26 mouse cellular contexts compared by ENCODE assay signal in genomic region chr7:18902486-18902885, GRCm38 (mm10). TPM values are rescaled to one million over a fixed set of nuclear protein-coding genes. Genes with fewer than 3 reads are reported as not detected.
A peak's percentile ranks its signal among the peaks of the same experiment; 100 is the strongest.
DNase-seq lines count a peak whose midpoint lies in the region; ATAC-seq and TF ChIP-seq lines count a peak whose summit lies in the region.
"Had no signal": no experiment of that assay in that cellular context is flagged by ENCODE, and none has a peak within 500 bp of the region (broad histone marks: within the 10 kb centered on the region; RNA-seq: fewer than 3 reads in every experiment).

No protein-coding gene starts in this region.

- in situ Hi-C loops in CH12.LX (cut with MboI; ENCODE audit: low pct_ligation_motif_present, low pct_unique_long_range_greater_than_20kb, low sequenced_read_pairs), result no loop called here

- TF ChIP-seq POLR2A in CH12.LX (IDR thresholded peaks at IDR 0.05; ENCODE audit: low read depth, low read length), result no peak

- no peaks in the 10 kb centered on the region for H3K27me3 ChIP-seq in intestine, postnatal 0 days (replicated peaks; ENCODE audit: control insufficient read depth, insufficient read depth, low read length)
- H3K27me3 ChIP-seq in intestine, embryonic 16.5 days (replicated peaks; ENCODE audit: control insufficient read depth, insufficient read depth, low read length), result no peaks in the 10 kb centered on the region
- H3K27me3 ChIP-seq in liver, postnatal 0 days (ENCODE audit: insufficient read depth, low read length), result no peaks in the 10 kb centered on the region
- no peaks in the 10 kb centered on the region for H3K27me3 ChIP-seq in liver, embryonic 11.5 days (replicated peaks; ENCODE audit: control insufficient read depth, insufficient read depth, low read length)
- no peaks in the 10 kb centered on the region for H3K27me3 ChIP-seq in CH12.LX (replicated peaks)
- H3K27me3 ChIP-seq: embryonic facial prominence, embryonic 15.5 days; hindbrain, embryonic 15.5 days; intestine, embryonic 15.5 days; limb, embryonic 12.5 days; megakaryocyte, embryonic 14.5 days; midbrain, embryonic 13.5 days; neural tube, embryonic 15.5 days; Patski had no signal

- H3K79me2 ChIP-seq in CH12.LX (replicated peaks; ENCODE audit: control insufficient read depth, extremely low read depth, insufficient read depth, poor library complexity, severe bottlenecking), result no peaks in the 10 kb centered on the region

- no peak overlapping the region for H3K4me2 ChIP-seq in intestine, postnatal 0 days (replicated peaks; ENCODE audit: low read depth)
- H3K4me2 ChIP-seq in intestine, embryonic 16.5 days (ENCODE audit: low read depth, low read length), result no peak overlapping the region
- H3K4me2 ChIP-seq in liver, postnatal 0 days (ENCODE audit: low read depth, low read length), result no peak overlapping the region
- H3K4me2 ChIP-seq in liver, embryonic 11.5 days, result no peak overlapping the region
- H3K4me2 ChIP-seq in CH12.LX (ENCODE audit: insufficient read depth, low read depth, poor library complexity, severe bottlenecking), result no peak overlapping the region
- H3K4me2 ChIP-seq: embryonic facial prominence, embryonic 15.5 days; hindbrain, embryonic 15.5 days; intestine, embryonic 15.5 days; limb, embryonic 12.5 days; midbrain, embryonic 13.5 days; neural tube, embryonic 15.5 days had no signal

- no peaks in the 10 kb centered on the region for H3K9me3 ChIP-seq in intestine, postnatal 0 days (ENCODE audit: control insufficient read depth)
- H3K9me3 ChIP-seq in intestine, embryonic 16.5 days (ENCODE audit: control insufficient read depth, low read length), result no peaks in the 10 kb centered on the region
- H3K9me3 ChIP-seq in liver, postnatal 0 days (ENCODE audit: low read length), result no peaks in the 10 kb centered on the region
- no peaks in the 10 kb centered on the region for H3K9me3 ChIP-seq in liver, embryonic 11.5 days (ENCODE audit: control insufficient read depth, low read length)
- H3K9me3 ChIP-seq in CH12.LX (replicated peaks; ENCODE audit: low read length), result no peaks in the 10 kb centered on the region
- H3K9me3 ChIP-seq: embryonic facial prominence, embryonic 15.5 days; G1E; hindbrain, embryonic 15.5 days; intestine, embryonic 15.5 days; limb, embryonic 12.5 days; megakaryocyte, embryonic 14.5 days; midbrain, embryonic 13.5 days; neural tube, embryonic 15.5 days had no signal

- H3K4me1 ChIP-seq in intestine, postnatal 0 days (replicated peaks; ENCODE audit: control insufficient read depth, insufficient read depth, low read length), result no peaks in the 10 kb centered on the region
- H3K4me1 ChIP-seq in intestine, embryonic 16.5 days (ENCODE audit: control insufficient read depth, insufficient read depth, low read length), result 0 out of 2 replicates have a peak, but pooled peaks cover 4% of the 10 kb centered on the region
- no peaks in the 10 kb centered on the region for H3K4me1 ChIP-seq in liver, postnatal 0 days (ENCODE audit: insufficient read depth)
- H3K4me1 ChIP-seq in liver, embryonic 11.5 days (replicated peaks; ENCODE audit: control insufficient read depth, insufficient read depth, low read length), result no peaks in the 10 kb centered on the region
- H3K4me1 ChIP-seq in CH12.LX (ENCODE audit: control insufficient read depth in 1 of 2, insufficient read depth in 2 of 2), result no peaks in the 10 kb centered on the region
- H3K4me1 ChIP-seq: hindbrain, embryonic 15.5 days; limb, embryonic 12.5 days; midbrain, embryonic 13.5 days; neural tube, embryonic 15.5 days had no signal

- no peak overlapping the region for H3K27ac ChIP-seq in intestine, postnatal 0 days (ENCODE audit: low read depth, low read length)
- H3K27ac ChIP-seq in intestine, embryonic 16.5 days (ENCODE audit: low read length), result no peak overlapping the region
- no peak overlapping the region for H3K27ac ChIP-seq in liver, postnatal 0 days (ENCODE audit: low read depth)
- H3K27ac ChIP-seq in liver, embryonic 11.5 days (ENCODE audit: low read depth, low read length), result no peak overlapping the region
- no peak overlapping the region for H3K27ac ChIP-seq in CH12.LX (ENCODE audit: insufficient read depth, low read depth)
- H3K27ac ChIP-seq: embryonic facial prominence, embryonic 15.5 days; hindbrain, embryonic 15.5 days; intestine, embryonic 15.5 days; limb, embryonic 12.5 days; liver, embryonic 14.5 days; midbrain, embryonic 13.5 days; neural tube, embryonic 15.5 days had no signal

- DNase-seq in liver, postnatal 0 days, result no peak
- no peak for DNase-seq in liver, embryonic 11.5 days (ENCODE audit: low spot score)
- peak; percentile 17 for DNase-seq in A20 (ENCODE audit: low read depth, low spot score)
- no peak for DNase-seq in CH12.LX (ENCODE audit: extremely low read depth)
- DNase-seq: adrenal gland, postnatal 36 days; cerebellum, adult 11 months; cerebellum, adult 9-11 months; gastrocnemius, postnatal 25 days; heart, postnatal 4 days; kidney, postnatal 10 days; thymus, adult 2 months; thymus, postnatal 4 days had no signal

- dilution Hi-C loops in CH12.LX (cut with MboI; ENCODE audit: extremely low pct_ligation_motif_present, extremely low pct_unique_long_range_greater_than_20kb, low sequenced_read_pairs), result no loop called here

- no peak overlapping the region for H3K9ac ChIP-seq in intestine, postnatal 0 days (ENCODE audit: low read depth, low read length)
- H3K9ac ChIP-seq in intestine, embryonic 16.5 days (ENCODE audit: low read depth, low read length), result no peak overlapping the region
- H3K9ac ChIP-seq in liver, postnatal 0 days (replicated peaks), result no peak overlapping the region
- no peak overlapping the region for H3K9ac ChIP-seq in liver, embryonic 11.5 days (ENCODE audit: low read depth, low read length)
- H3K9ac ChIP-seq in CH12.LX (ENCODE audit: insufficient read depth, low read depth), result no peak overlapping the region
- H3K9ac ChIP-seq: embryonic facial prominence, embryonic 15.5 days; hindbrain, embryonic 15.5 days; intestine, embryonic 15.5 days; limb, embryonic 12.5 days; liver, embryonic 14.5 days; midbrain, embryonic 13.5 days; neural tube, embryonic 15.5 days had no signal

- TF ChIP-seq EP300 in liver, postnatal 0 days (IDR thresholded peaks at IDR 0.05; ENCODE audit: low read depth), result no peak
- no peak for TF ChIP-seq EP300 in CH12.LX (IDR thresholded peaks at IDR 0.05; ENCODE audit: low read length)

- ATAC-seq in intestine, postnatal 0 days, result no peak
- ATAC-seq in intestine, embryonic 16.5 days, result no peak
- ATAC-seq in liver, postnatal 0 days, result no peak
- no peak for ATAC-seq in liver, embryonic 11.5 days (replicated peaks; ENCODE audit: low FRiP score)
- no peak for ATAC-seq in monocyte, adult 5-6 weeks (replicated peaks; ENCODE audit: insufficient number of reproducible peaks, low FRiP score, low TSS enrichment, poor library complexity, severe bottlenecking)
- ATAC-seq: forebrain, embryonic 16.5 days; intestine, embryonic 15.5 days; midbrain, embryonic 13.5 days; Patski had no signal

- no peak overlapping the region for H3K4me3 ChIP-seq in intestine, postnatal 0 days (ENCODE audit: low read depth, low read length)
- no peak overlapping the region for H3K4me3 ChIP-seq in intestine, embryonic 16.5 days (ENCODE audit: low read length)
- H3K4me3 ChIP-seq in liver, postnatal 0 days (ENCODE audit: low read depth, low read length), result no peak overlapping the region
- no peak overlapping the region for H3K4me3 ChIP-seq in liver, embryonic 11.5 days (ENCODE audit: low read depth, low read length)
- H3K4me3 ChIP-seq in CH12.LX (replicated peaks in 1 of 3; ENCODE audit: low read depth in 2 of 3, low read length in 2 of 3, poor library complexity in 1 of 3), result no peak overlapping the region
- H3K4me3 ChIP-seq: embryonic facial prominence, embryonic 15.5 days; hindbrain, embryonic 15.5 days; intestine, embryonic 15.5 days; limb, embryonic 12.5 days; megakaryocyte, embryonic 14.5 days; midbrain, embryonic 13.5 days; neural tube, embryonic 15.5 days had no signal

- TF ChIP-seq CTCF in intestine, postnatal 0 days (IDR thresholded peaks at IDR 0.05; ENCODE audit: low read depth), result peak; percentile 61
- TF ChIP-seq CTCF in liver, postnatal 0 days (IDR thresholded peaks at IDR 0.05; ENCODE audit: low read depth), result peak; percentile 27; the same call in 1 of the 2 replicates
- peak in 1 of 2 experiments; percentile 47; a peak in 2 of 4 replicates for TF ChIP-seq CTCF in CH12.LX (conservative IDR thresholded peaks at IDR 0.05 in 1 of 2, IDR thresholded peaks at IDR 0.05 in 1 of 2; ENCODE audit: low read depth in 2 of 2, low read length in 2 of 2)

- 51% methylated on average over 3 of the region's 3 CpGs for WGBS in intestine, postnatal 0 days
- WGBS in intestine, embryonic 16.5 days, result 66% methylated on average over 3 of the region's 3 CpGs
- WGBS in liver, postnatal 0 days (ENCODE audit: insufficient replicate concordance), result 62% methylated on average over 3 of the region's 3 CpGs
- WGBS in liver, embryonic 11.5 days, result 64% methylated on average over 3 of the region's 3 CpGs

- H3K36me3 ChIP-seq in intestine, postnatal 0 days (ENCODE audit: control insufficient read depth, insufficient read depth), result peaks cover 37% of the 10 kb centered on the region
- H3K36me3 ChIP-seq in intestine, embryonic 16.5 days (ENCODE audit: control insufficient read depth, insufficient read depth, low read length), result no peaks in the 10 kb centered on the region; the same call in 1 of the 2 replicates
- peaks cover 9% of the 10 kb centered on the region for H3K36me3 ChIP-seq in liver, postnatal 0 days (replicated peaks; ENCODE audit: insufficient read depth, low read length)
- H3K36me3 ChIP-seq in liver, embryonic 11.5 days (ENCODE audit: control insufficient read depth, insufficient read depth, low read length), result peaks cover 11% of the 10 kb centered on the region; the same call in 1 of the 2 replicates
- peaks cover 8 to 72% of the 10 kb centered on the region in 2 experiments for H3K36me3 ChIP-seq in CH12.LX (replicated peaks in 1 of 2; ENCODE audit: control insufficient read depth in 1 of 2, insufficient read depth in 1 of 2, low read length in 1 of 2)
- H3K36me3 ChIP-seq: hindbrain, embryonic 15.5 days had no signal

- TF ChIP-seq RAD21 in CH12.LX (IDR thresholded peaks at IDR 0.05; ENCODE audit: low read depth, low read length), result peak; percentile 35

RNA-seq across cellular contexts. Expression of gene Ccdc61, which starts 7.7 kb away (rescaled TPM):
- polyA plus RNA-seq in intestine, postnatal 0 days (2015; fragmentation: Nextera tagmentation; extraction: Ambion mirVana), result 13.5 and 15.1 TPM in 2 replicates
- polyA plus RNA-seq in intestine, embryonic 16.5 days (2015; fragmentation: Nextera tagmentation; extraction: Ambion mirVana), result 23.7 and 24.7 TPM in 2 replicates
- polyA plus RNA-seq in liver, postnatal 0 days (2015; fragmentation: Nextera tagmentation; extraction: Ambion mirVana), result 5.6 and 7.5 TPM in 2 replicates
- 20.8 and 21.1 TPM in 2 replicates for polyA plus RNA-seq in liver, embryonic 11.5 days (2014; fragmentation: Nextera tagmentation; extraction: Ambion mirVana)
- total RNA-seq in CH12.LX (2012; rRNA removed) (16.3 and 17.4 TPM in 2 replicates), CH12.LX (2014; rRNA removed) (11.7 and 11.9 TPM in 2 replicates)
- 13.2 and 27.3 TPM in 2 replicates for polyA plus RNA-seq in CH12.LX (2012; ENCODE audit: insufficient read length, low read depth)
- total RNA-seq in monocyte, adult 5-6 weeks (2017), result 10.6 to 30.0 TPM (median 24.7 TPM) in 3 replicates

RNA-seq across cellular contexts. Expression of gene Nova2, which starts 23.2 kb away (rescaled TPM):
- 0.18 and 0.24 TPM in 2 replicates for polyA plus RNA-seq in intestine, postnatal 0 days (2015; fragmentation: Nextera tagmentation; extraction: Ambion mirVana)
- 0.34 and 0.40 TPM in 2 replicates for polyA plus RNA-seq in intestine, embryonic 16.5 days (2015; fragmentation: Nextera tagmentation; extraction: Ambion mirVana)
- 0.08 and 0.12 TPM in 2 replicates for polyA plus RNA-seq in liver, postnatal 0 days (2015; fragmentation: Nextera tagmentation; extraction: Ambion mirVana)
- polyA plus RNA-seq in liver, embryonic 11.5 days (2014; fragmentation: Nextera tagmentation; extraction: Ambion mirVana), result 0.22 and 0.41 TPM in 2 replicates
- total RNA-seq in CH12.LX (2012; rRNA removed), result 0.04 TPM in 2 replicates
- not detected in 2 replicates for total RNA-seq in CH12.LX (2014; rRNA removed)
- polyA plus RNA-seq in CH12.LX (2012; ENCODE audit: insufficient read length, low read depth), result not detected in 2 replicates
- not detected in 3 replicates for total RNA-seq in monocyte, adult 5-6 weeks (2017)
- polyA plus RNA-seq: G1E had no signal

RNA-seq across cellular contexts. Expression of gene Pglyrp1, which starts 31.4 kb away (rescaled TPM):
- 141 and 155 TPM in 2 replicates for polyA plus RNA-seq in intestine, postnatal 0 days (2015; fragmentation: Nextera tagmentation; extraction: Ambion mirVana)
- polyA plus RNA-seq in intestine, embryonic 16.5 days (2015; fragmentation: Nextera tagmentation; extraction: Ambion mirVana), result 101 and 106 TPM in 2 replicates
- 118 and 119 TPM in 2 replicates for polyA plus RNA-seq in liver, postnatal 0 days (2015; fragmentation: Nextera tagmentation; extraction: Ambion mirVana)
- polyA plus RNA-seq in liver, embryonic 11.5 days (2014; fragmentation: Nextera tagmentation; extraction: Ambion mirVana), result 7.9 TPM in 2 replicates
- 0.25 and 0.51 TPM in 2 replicates for total RNA-seq in CH12.LX (2012; rRNA removed)
- 0.45 TPM in 1 of 2 replicates, not detected in the other for total RNA-seq in CH12.LX (2014; rRNA removed)
- 3.8 and 4.7 TPM in 2 replicates for polyA plus RNA-seq in CH12.LX (2012; ENCODE audit: insufficient read length, low read depth)
- 88.5 to 148 TPM (median 139 TPM) in 3 replicates for total RNA-seq in monocyte, adult 5-6 weeks (2017)
- total RNA-seq: G1E had no signal
- polyA plus RNA-seq: G1E had no signal

Comparison
In these comparisons a context has a peak if more than half of its experiments do, and no peak if none do; other contexts are left out.
1. RNA of gene Pglyrp1, which starts 31.4 kb away (polyA plus RNA-seq): 141 to 155 TPM in intestine, postnatal 0 days, 118 to 119 TPM in liver, postnatal 0 days and 101 to 106 TPM in intestine, embryonic 16.5 days; 7.9 TPM in liver, embryonic 11.5 days and 3.8 to 4.7 TPM in CH12.LX; every median in the first group is over 10 times any median in the second.